Mouse (Mus musculus) thymus, adult 2 months (tissue): ENCODE results near the gene Cdh5.

Experiments used
- CTCF ChIP-seq: fragments of 200-500 bp; IDR thresholded peaks from 2 replicates; pipeline ENCODE4 v1.5.1; 2012; ENCODE audit warnings: mild to moderate bottlenecking, control low read depth, low read length, moderate library complexity, borderline replicate concordance; ENCODE audit not compliant: control insufficient read depth, poor library complexity, insufficient read depth; ENCODE audit errors: extremely low read depth
- POLR2A ChIP-seq: fragments of 200-500 bp; IDR thresholded peaks from 2 replicates; pipeline ENCODE4 v1.6.1; 2012; ENCODE audit warnings: mild to moderate bottlenecking, low read length, control low read depth, moderate library complexity; ENCODE audit not compliant: control insufficient read depth, poor library complexity, insufficient read depth; ENCODE audit errors: extremely low read depth

DNA sequence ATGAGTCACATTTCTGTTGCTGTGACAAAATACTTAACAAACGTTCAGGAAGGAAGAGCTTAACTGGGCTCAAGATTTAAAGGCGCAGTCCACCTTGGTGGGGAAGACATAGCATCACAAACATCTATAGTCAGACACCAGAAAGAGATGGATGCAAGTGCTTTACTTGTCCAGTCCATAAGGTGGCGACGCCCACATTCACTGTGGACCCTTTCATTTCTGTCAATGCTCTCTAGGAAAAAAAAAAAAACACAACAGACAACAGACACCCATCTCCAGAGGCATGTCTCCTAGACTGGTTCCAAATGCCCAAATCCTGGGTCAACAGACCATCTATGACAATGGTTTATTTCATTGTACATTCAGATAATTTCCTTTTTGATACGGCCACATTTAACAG lies 23.1 kb downstream of the Cdh5 start:
- TF ChIP-seq CTCF (no peak), POLR2A (no peak)
